Mouse (Mus musculus): Measurements from ENCODE around the gene Lcn2.

GRCm38 (mm10) chr2:32353836-32354235 is 34.2 kb downstream of the Lcn2 start:
- TF ChIP-seq GATA1 (IDR thresholded peaks at IDR 0.05; ENCODE audit: borderline replicate concordance, low read length) (no peak), FLI1 (IDR thresholded peaks at IDR 0.05; ENCODE audit: low read length) (no peak)

Measured in megakaryocyte, embryonic 14.5 days (primary cell).